Comparison of ENCODE assay signal across 10 mouse cellular contexts in genomic region chr16:93770271-93770926, GRCm38 (mm10). TPM values are rescaled to one million over a fixed set of nuclear protein-coding genes. Genes with fewer than 3 reads are reported as not detected.
DNase-seq lines count a peak whose midpoint lies in the region; ATAC-seq lines count a peak whose summit lies in the region.
"Had no signal": no experiment of that assay in that cellular context is flagged by ENCODE, and none has a peak within 500 bp of the region (broad histone marks: within the 10 kb centered on the region; RNA-seq: fewer than 3 reads in every experiment).

No protein-coding gene starts in this region.

- H3K27ac ChIP-seq in kidney, embryonic 16.5 days (ENCODE audit: low read length) = no peak overlapping the region; the same call in 1 of the 2 replicates
- H3K27ac ChIP-seq: liver, embryonic 13.5 days had no signal

- no peak overlapping the region for H3K4me3 ChIP-seq in kidney, embryonic 16.5 days (ENCODE audit: low read length)
- H3K4me3 ChIP-seq: liver, embryonic 13.5 days had no signal

- peaks cover 8% of the 10 kb centered on the region; the same call in 1 of the 2 replicates for H3K36me3 ChIP-seq in kidney, embryonic 16.5 days (ENCODE audit: insufficient read depth, low read length)

- H3K4me1 ChIP-seq in kidney, embryonic 16.5 days (ENCODE audit: insufficient read depth, low read length) = peaks cover 3% of the 10 kb centered on the region; the same call in 1 of the 2 replicates

- H3K9me3 ChIP-seq in kidney, embryonic 16.5 days (ENCODE audit: low read length) = no peaks in the 10 kb centered on the region
- H3K9me3 ChIP-seq: liver, embryonic 13.5 days had no signal

- DNase-seq in cerebellum, adult 8-10 months = no peak
- peak; percentile 47 for DNase-seq in left cerebral cortex, postnatal 4 days
- DNase-seq in left cerebral cortex, adult 8-10 months (ENCODE audit: low spot score in 2 of 2) = no peak
- peak; percentile 65 for DNase-seq in lung, postnatal 25 days (ENCODE audit: low spot score)
- no peak for DNase-seq in ovary, postnatal 14 days (ENCODE audit: low spot score)
- DNase-seq: liver, embryonic 13.5 days; thymus, postnatal 25 days had no signal

- H3K27me3 ChIP-seq in kidney, embryonic 16.5 days (ENCODE audit: insufficient read depth, low read length) = no peaks in the 10 kb centered on the region
- H3K27me3 ChIP-seq: liver, embryonic 13.5 days had no signal

- 0 out of 2 replicates have a peak, but pooled peaks have one; percentile 4 for ATAC-seq in cerebellum, adult (ENCODE audit: insufficient number of reproducible peaks, low FRiP score, low TSS enrichment)
- ATAC-seq in kidney, embryonic 16.5 days (ENCODE audit: low FRiP score, low TSS enrichment) = peak; percentile 82
- ATAC-seq in CD4-positive, CD25-positive, alpha-beta regulatory T cell, adult 4 months = no peak

- 61% methylated on average over 32 of the region's 32 CpGs for WGBS in kidney, embryonic 16.5 days

- H3K4me2 ChIP-seq in kidney, embryonic 16.5 days (replicated peaks; ENCODE audit: low read depth, low read length) = no peak overlapping the region
- H3K4me2 ChIP-seq: liver, embryonic 13.5 days had no signal

- H3K9ac ChIP-seq in kidney, embryonic 16.5 days (replicated peaks; ENCODE audit: low read length) = no peak overlapping the region
- H3K9ac ChIP-seq: liver, embryonic 13.5 days had no signal

- intact Hi-C loops in left cerebral cortex, postnatal 4 days (cut with DNase I) = no loop called here

RNA-seq across cellular contexts. Expression of gene Dop1b, which starts 58.7 kb away (rescaled TPM):
- total RNA-seq in left cerebral cortex, postnatal 4 days (2021) = 10 to 100 TPM; 94.6 to 97.1 TPM
- total RNA-seq in left cerebral cortex, adult 8-10 months (2022) = 100 to 1,000 TPM in 2 of 4 experiments, 10 to 100 TPM in 2; 87.2 to 123 (median 102) TPM
- polyA plus RNA-seq in kidney, embryonic 16.5 days (2015; fragmentation: Nextera tagmentation; extraction: Ambion mirVana) = 30.1 and 35.0 TPM in 2 replicates
- polyA plus RNA-seq in CD4-positive, CD25-positive, alpha-beta regulatory T cell, adult 4 months (2017; shearing (Covaris generic)) = 10 to 100 TPM; 21.9 to 23.6 TPM

Comparison
In these comparisons a context has a peak if more than half of its experiments do, and no peak if none do; other contexts are left out.
1. DNase-seq: peak in left cerebral cortex, postnatal 4 days (single experiment) and lung, postnatal 25 days (single experiment); none in cerebellum, adult 8-10 months (single experiment), left cerebral cortex, adult 8-10 months (0 of 2) and ovary, postnatal 14 days (single experiment).